Mouse (Mus musculus) midbrain, postnatal 0 days (tissue): ENCODE results near the gene Rnf227. TPM values are rescaled to one million over a fixed set of nuclear protein-coding genes. Genes with fewer than 3 reads are reported as not detected.

Source experiments
- ATAC-seq: fragments of 200-750 bp; cut with Nextera tagmentation; 2 replicates; pipeline ENCODE4 v1.8.0; 2017; ENCODE audit warnings: moderate number of reproducible peaks, mild to moderate bottlenecking, moderate TSS enrichment, moderate library complexity; ENCODE audit not compliant: low FRiP score
- DNase-seq: peaks from one replicate; pipeline ENCODE4 v3.0.0-alpha.2; 2015; ENCODE audit warnings: low spot score
- H3K27ac ChIP-seq: fragments of 300-500 bp; sonication (generic); 2 replicates; pipeline ENCODE4 v1.5.1; 2014; ENCODE audit warnings: low read depth, mild to moderate bottlenecking, low read length, mixed read lengths
- H3K27me3 ChIP-seq: fragments of 300-500 bp; sonication (generic); 2 replicates; pipeline ENCODE4 v1.6.1; 2014; ENCODE audit warnings: low read length, control low read depth, mixed read lengths; ENCODE audit not compliant: insufficient read depth
- H3K36me3 ChIP-seq: fragments of 300-500 bp; sonication (generic); 2 replicates; pipeline ENCODE4 v1.6.1; 2014; ENCODE audit warnings: low read length, control low read depth, mixed read lengths; ENCODE audit not compliant: insufficient read depth
- H3K4me1 ChIP-seq: fragments of 300-500 bp; sonication (generic); 2 replicates; pipeline ENCODE4 v1.6.1; 2014; ENCODE audit warnings: mild to moderate bottlenecking, control low read depth, antibody characterized with exemption, low read length, mixed read lengths; ENCODE audit not compliant: insufficient read depth
- H3K4me2 ChIP-seq: fragments of 300-500 bp; sonication (generic); 2 replicates; pipeline ENCODE4 v1.6.1; 2014; ENCODE audit warnings: low read depth, mild to moderate bottlenecking, low read length, mixed read lengths; ENCODE audit not compliant: poor library complexity, severe bottlenecking
- H3K4me3 ChIP-seq: fragments of 300-500 bp; sonication (generic); 2 replicates; pipeline ENCODE4 v1.5.1; 2014; ENCODE audit warnings: low read depth, mild to moderate bottlenecking, low read length, moderate library complexity
- H3K9ac ChIP-seq: fragments of 300-500 bp; sonication (generic); replicated peaks from 2 replicates; pipeline ENCODE4 v1.6.1; 2014; ENCODE audit warnings: mild to moderate bottlenecking, low read length, moderate library complexity, mixed read lengths; ENCODE audit not compliant: poor library complexity, severe bottlenecking
- H3K9me3 ChIP-seq: fragments of 300-500 bp; sonication (generic); 2 replicates; pipeline ENCODE4 v1.6.1; 2016; ENCODE audit warnings: low read length, control low read depth
- CTCF ChIP-seq: IDR thresholded peaks from 2 replicates; pipeline ENCODE4 v1.5.1; 2016; ENCODE audit warnings: antibody characterized with exemption, mild to moderate bottlenecking
- WGBS: fragments of 180-500 bp; shearing (Covaris S2); extraction: QIAGEN DNeasy Blood & Tissue Kit; methylation state at CpG from one replicate; pipeline ENCODE4 v1.1.7; 2014; 5-methylcytosine and 5-hydroxymethylcytosine counted together
- polyA plus RNA-seq: library from polyadenylated mRNA; unstranded; fragments of >200 nt; fragmentation: Nextera tagmentation; extraction: Ambion mirVana; gene quantifications from 2 replicates; pipeline ENCODE4 v1.2.1, GENCODE M21; 2015
- total RNA-seq: library from RNA; depleted of rRNA; stranded (reverse); fragments of >200 nt; gene quantifications from 2 replicates; pipeline ENCODE4 v1.2.3, GENCODE M21; 2014; rRNA removed

Rnf227 gene
- total RNA-seq (245 and 310 TPM in 2 replicates), polyA plus RNA-seq (382 and 383 TPM in 2 replicates)

DNA sequence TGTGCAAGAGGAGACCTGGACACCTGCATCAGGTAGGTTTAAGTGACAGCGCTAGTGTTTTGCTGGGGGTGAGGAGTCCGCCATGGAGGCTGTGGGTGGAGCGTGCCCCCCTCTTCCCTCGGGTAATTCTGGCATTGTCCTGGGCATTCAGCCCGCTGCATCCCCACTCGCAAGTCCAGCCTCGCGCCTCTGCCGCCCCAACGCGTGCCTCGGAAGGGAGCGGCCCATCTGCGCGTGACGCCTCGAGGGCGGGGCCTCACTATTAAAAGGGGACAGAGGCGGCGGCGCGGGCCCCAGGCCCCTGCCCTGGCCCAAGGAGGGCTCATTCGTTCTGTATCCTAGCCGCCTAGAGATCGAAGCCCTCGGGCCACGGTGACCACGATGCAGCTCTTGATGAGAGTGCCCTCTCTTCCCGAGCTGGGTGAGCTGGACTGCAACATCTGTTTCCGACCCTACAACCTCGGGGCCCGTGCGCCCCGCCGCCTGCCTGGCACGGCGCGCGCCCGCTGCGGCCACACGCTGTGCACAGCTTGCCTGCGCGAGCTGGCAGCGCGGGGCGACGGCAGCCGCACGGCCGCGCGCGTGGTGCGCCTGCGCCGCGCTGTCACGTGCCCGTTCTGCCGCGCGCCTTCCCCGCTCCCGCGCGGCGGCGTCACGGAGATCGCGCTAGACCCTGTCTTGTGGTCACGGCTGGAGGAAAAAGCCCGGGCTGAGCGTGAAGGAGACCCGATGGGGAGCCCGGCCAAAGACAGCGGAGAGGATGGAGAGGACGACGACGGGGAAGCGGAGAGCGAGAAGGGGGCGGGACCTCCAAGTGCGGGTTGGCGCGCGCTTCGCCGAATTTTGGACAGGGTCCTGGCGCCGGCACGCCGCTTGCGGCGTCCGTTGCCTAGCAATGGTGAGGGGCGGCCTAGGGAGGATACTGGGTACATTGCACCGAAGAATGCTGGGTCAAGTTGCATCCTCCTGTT, at the start of gene Rnf227:
Rnf227 (plus strand) TSS at position 301 of the 971 bp plus-strand sequence.
- peak within 1 kb of the TSS; percentile 79 for H3K9ac ChIP-seq
- WGBS = 2% methylated on average over 93 of the region's 99 CpGs

DNA sequence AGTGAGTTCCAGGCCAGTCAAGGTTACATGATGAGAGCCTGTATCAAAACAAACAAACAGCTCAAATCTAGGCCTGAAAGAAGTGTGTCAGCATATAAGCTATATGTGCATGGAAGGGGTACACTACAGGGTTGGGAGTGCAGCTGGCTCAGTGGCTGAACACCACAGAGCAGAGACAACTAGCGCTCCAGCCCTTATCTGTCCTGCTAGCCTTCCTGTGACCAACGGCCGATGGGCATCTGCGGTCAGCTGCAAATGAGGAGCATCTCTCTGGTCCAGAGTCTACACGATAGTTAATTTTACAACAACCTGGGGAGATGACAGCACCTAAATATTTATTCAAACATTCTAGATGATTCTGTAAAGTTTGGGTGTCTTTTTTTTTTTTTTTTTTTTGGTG, 49.1 kb upstream of the Rnf227 start:
- Histone ChIP-seq H3K27ac (no peak overlapping the region), H3K9me3 (no peaks in the 10 kb centered on the region), H3K4me2 (no peak overlapping the region), H3K4me3 (no peak overlapping the region), H3K27me3 (no peaks in the 10 kb centered on the region), H3K4me1 (no peaks in the 10 kb centered on the region), H3K9ac (no peak overlapping the region), H3K36me3 (0 out of 2 replicates have a peak, but pooled peaks cover 5% of the 10 kb centered on the region)
- ATAC-seq (no peak), DNase-seq (no peak)
- WGBS = 96% methylated on average over 5 of the region's 5 CpGs
- TF ChIP-seq CTCF = no peak

More for the DNA sequence above, at the start of gene Rnf227:
- Histone ChIP-seq H3K36me3 (peaks cover 23% of the 10 kb centered on the region), H3K4me2 (peak within 1 kb of the TSS; percentile 79), H3K27ac (peak within 1 kb of the TSS; percentile 94), H3K9me3 (no peaks in the 10 kb centered on the region), H3K4me1 (no peaks in the 10 kb centered on the region; the same call in 1 of the 2 replicates), H3K4me3 (peak within 1 kb of the TSS; percentile 64), H3K27me3 (no peaks in the 10 kb centered on the region)
- no peak for TF ChIP-seq CTCF
- ATAC-seq (peak; percentile 85), DNase-seq (peak; percentile 89)

DNA sequence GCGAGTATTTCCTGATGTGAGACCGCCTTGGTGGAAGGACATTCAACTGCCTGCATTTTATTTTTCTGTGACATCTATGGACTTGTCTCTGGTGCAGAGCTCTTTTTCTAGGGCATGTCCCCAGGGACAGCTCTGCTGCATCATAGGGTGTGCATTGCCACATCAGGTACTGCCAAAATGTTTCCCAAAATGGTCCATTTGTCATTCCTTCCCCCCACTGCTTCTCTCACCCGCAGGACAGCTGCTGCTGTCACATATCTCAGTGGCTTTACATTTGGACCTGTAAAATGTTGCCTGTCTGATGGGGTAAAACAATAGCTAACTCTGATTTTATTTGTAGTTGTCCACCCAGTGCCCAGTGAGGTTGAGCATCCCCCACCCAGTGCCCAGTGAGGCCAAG, 45.0 kb upstream of the Rnf227 start:
- no peak for DNase-seq
- no peaks in the 10 kb centered on the region for H3K9me3 ChIP-seq
- WGBS = 94% methylated on average over 3 of the region's 3 CpGs
- peaks cover 20% of the 10 kb centered on the region; the same call in 1 of the 2 replicates for H3K36me3 ChIP-seq
- no peak overlapping the region for H3K9ac ChIP-seq
- no peak for ATAC-seq
- no peak overlapping the region for H3K4me2 ChIP-seq
- H3K4me3 ChIP-seq = no peak overlapping the region
- H3K4me1 ChIP-seq = no peaks in the 10 kb centered on the region
- no peak overlapping the region for H3K27ac ChIP-seq
- no peaks in the 10 kb centered on the region for H3K27me3 ChIP-seq
- TF ChIP-seq CTCF = no peak

DNA sequence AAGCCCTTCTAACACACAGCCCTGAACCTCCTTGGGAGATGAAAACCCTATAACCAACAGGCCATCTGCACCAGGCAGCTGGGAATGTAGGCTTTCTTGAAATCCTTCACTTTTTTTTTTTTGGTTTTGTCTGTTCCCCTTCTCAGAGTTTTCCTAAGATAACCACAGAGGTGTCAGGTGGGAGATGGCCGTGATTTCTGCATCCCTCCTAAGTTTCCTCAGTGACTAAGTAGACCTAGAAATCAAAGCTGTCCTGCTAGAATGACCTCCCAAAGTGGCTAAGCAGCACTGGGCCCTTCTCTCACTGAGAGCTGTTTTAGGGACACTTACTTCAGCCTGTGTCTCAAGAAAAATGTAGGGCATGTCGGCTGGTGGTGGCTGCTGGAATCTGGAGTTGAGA, 42.5 kb upstream of the Rnf227 start:
- no peaks in the 10 kb centered on the region for H3K4me1 ChIP-seq
- no peak overlapping the region for H3K27ac ChIP-seq
- DNase-seq (no peak), ATAC-seq (no peak)
- H3K9me3 ChIP-seq = no peaks in the 10 kb centered on the region
- no peak for TF ChIP-seq CTCF
- 87% methylated on average over 2 of the region's 2 CpGs for WGBS
- no peaks in the 10 kb centered on the region for H3K27me3 ChIP-seq
- no peak overlapping the region for H3K9ac ChIP-seq
- H3K4me3 ChIP-seq = no peak overlapping the region
- peaks cover 30% of the 10 kb centered on the region for H3K36me3 ChIP-seq
- no peak overlapping the region for H3K4me2 ChIP-seq

DNA sequence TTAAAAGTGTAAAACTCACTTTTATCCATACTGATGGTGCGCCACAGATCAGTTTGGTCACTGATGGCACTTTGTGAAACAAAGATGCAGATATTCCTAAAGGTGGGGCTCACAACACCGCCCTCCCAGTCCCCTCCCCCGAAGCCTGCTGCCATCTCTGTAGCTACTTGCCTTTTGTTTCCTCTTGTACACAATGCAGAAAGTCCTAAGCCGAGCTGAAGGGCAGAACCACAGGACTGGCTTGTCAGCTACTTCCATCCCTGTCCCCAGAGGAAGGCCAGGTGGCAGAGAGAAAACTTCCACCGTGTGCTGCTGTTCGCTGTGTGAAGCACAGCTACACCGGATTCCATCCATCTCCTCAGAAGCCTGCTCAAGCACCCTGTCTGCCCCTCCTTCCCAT, 42.0 kb upstream of the Rnf227 start:
- Histone ChIP-seq H3K36me3 (peaks cover 34% of the 10 kb centered on the region), H3K9me3 (no peaks in the 10 kb centered on the region), H3K4me2 (no peak overlapping the region), H3K27ac (no peak overlapping the region), H3K4me3 (no peak overlapping the region), H3K9ac (no peak overlapping the region), H3K27me3 (no peaks in the 10 kb centered on the region), H3K4me1 (no peaks in the 10 kb centered on the region)
- no peak for TF ChIP-seq CTCF
- DNase-seq (no peak), ATAC-seq (no peak)
- WGBS = 66% methylated on average over 7 of the region's 7 CpGs

DNA sequence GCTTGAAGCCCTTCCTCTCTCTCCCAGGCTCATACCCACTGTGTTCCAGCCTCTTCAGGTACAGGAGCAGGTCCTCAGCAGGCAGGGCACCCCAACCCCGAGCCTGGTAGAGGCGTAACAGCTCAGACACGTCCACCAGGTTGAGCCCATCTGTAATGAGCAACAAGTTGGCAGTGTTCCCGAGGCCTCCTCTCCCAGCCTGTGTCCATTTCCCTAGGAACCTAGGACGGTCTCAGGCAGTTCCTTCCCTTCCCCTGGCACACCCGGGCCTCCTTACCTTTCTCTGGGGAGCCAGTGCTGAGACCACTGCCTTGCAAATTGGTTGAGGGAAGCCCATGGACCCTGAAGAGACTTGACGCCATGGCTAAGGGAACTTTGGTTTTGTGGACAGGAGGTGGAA, 37.4 kb upstream of the Rnf227 start:
- ATAC-seq (no peak), DNase-seq (no peak)
- Histone ChIP-seq H3K36me3 (peaks cover 59% of the 10 kb centered on the region), H3K4me2 (no peak overlapping the region), H3K27ac (no peak overlapping the region), H3K9ac (no peak overlapping the region), H3K27me3 (no peaks in the 10 kb centered on the region), H3K9me3 (no peaks in the 10 kb centered on the region), H3K4me3 (no peak overlapping the region), H3K4me1 (no peaks in the 10 kb centered on the region)
- 92% methylated on average over 7 of the region's 7 CpGs for WGBS
- TF ChIP-seq CTCF = no peak
